Comparison of ENCODE assay signal across 15 mouse cellular contexts in the genomic region with DNA sequence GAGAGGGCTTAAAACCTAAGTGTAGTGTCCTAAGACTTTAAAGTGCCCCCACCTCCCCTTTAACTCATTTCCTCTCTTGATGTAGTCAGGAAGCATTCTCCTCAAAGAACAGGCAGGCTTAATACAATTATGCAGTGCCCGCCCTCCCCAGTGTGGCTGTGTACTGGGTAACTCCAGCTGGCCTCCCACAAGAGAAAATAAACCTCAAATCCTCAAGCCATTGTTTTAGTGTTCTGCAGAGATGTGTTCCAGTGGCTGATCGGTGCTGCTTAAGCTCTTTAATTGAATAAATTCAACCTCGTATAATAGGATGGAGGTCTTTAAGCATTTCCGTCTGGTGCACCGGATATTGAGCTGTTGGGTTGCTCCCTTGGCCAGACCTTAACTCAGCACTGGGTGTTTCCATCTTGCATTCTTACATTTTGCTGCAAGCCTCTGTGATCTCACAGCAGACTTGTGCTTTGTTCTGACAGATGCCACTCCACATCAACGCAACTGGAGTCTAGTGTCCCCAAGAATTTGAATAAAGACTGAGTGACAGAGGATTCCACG. TPM values are rescaled to one million over a fixed set of nuclear protein-coding genes. Genes with fewer than 3 reads are reported as not detected.
DNase-seq lines count a peak whose midpoint lies in the region; ATAC-seq lines count a peak whose summit lies in the region.
"Had no signal": no experiment of that assay in that cellular context is flagged by ENCODE, and none has a peak within 500 bp of the region (broad histone marks: within the 10 kb centered on the region; RNA-seq: fewer than 3 reads in every experiment).

No protein-coding gene starts in this region.

- no peaks in the 10 kb centered on the region for H3K9me3 ChIP-seq in hindbrain, embryonic 11.5 days (ENCODE audit: control insufficient read depth, low read length)
- no peaks in the 10 kb centered on the region for H3K9me3 ChIP-seq in hindbrain, embryonic 16.5 days (ENCODE audit: control insufficient read depth, low read length)
- H3K9me3 ChIP-seq in forebrain, embryonic 11.5 days (ENCODE audit: control insufficient read depth, low read length) = peaks cover 3% of the 10 kb centered on the region; the same call in 1 of the 2 replicates
- H3K9me3 ChIP-seq in limb, embryonic 12.5 days = no peaks in the 10 kb centered on the region
- no peaks in the 10 kb centered on the region for H3K9me3 ChIP-seq in liver, embryonic 11.5 days (ENCODE audit: control insufficient read depth, low read length)
- H3K9me3 ChIP-seq: limb, embryonic 15.5 days had no signal

- WGBS in hindbrain, embryonic 11.5 days = 55% methylated on average over 7 of the region's 7 CpGs
- 52% methylated on average over 7 of the region's 7 CpGs for whole genome bisulfite sequencing in hindbrain, embryonic 16.5 days
- 11% methylated on average over 7 of the region's 7 CpGs for WGBS in forebrain, embryonic 11.5 days
- 31% methylated on average over 7 of the region's 7 CpGs for WGBS in limb, embryonic 12.5 days
- 62% methylated on average over 7 of the region's 7 CpGs for WGBS in liver, embryonic 11.5 days

- no peaks in the 10 kb centered on the region for H3K36me3 ChIP-seq in hindbrain, embryonic 11.5 days (ENCODE audit: control insufficient read depth, insufficient read depth, low read length)
- no peaks in the 10 kb centered on the region for H3K36me3 ChIP-seq in hindbrain, embryonic 16.5 days (ENCODE audit: control insufficient read depth, insufficient read depth, low read length)
- no peaks in the 10 kb centered on the region for H3K36me3 ChIP-seq in forebrain, embryonic 11.5 days (ENCODE audit: control insufficient read depth, insufficient read depth, low read length)
- no peaks in the 10 kb centered on the region for H3K36me3 ChIP-seq in limb, embryonic 12.5 days
- no peaks in the 10 kb centered on the region for H3K36me3 ChIP-seq in liver, embryonic 11.5 days (ENCODE audit: control insufficient read depth, insufficient read depth, low read length)
- H3K36me3 ChIP-seq: limb, embryonic 15.5 days had no signal

- DNase-seq in hindbrain, embryonic 11.5 days (ENCODE audit: low spot score) = no peak
- peak; percentile 45 for DNase-seq in ZHBTc4 (ENCODE audit: low read depth, low spot score)
- no peak for DNase-seq in forebrain, embryonic 11.5 days (ENCODE audit: low spot score)
- no peak for DNase-seq in spleen, postnatal 14 days (ENCODE audit: low spot score in 2 of 2)
- DNase-seq in liver, embryonic 11.5 days (ENCODE audit: low spot score) = no peak
- DNase-seq in right cerebral cortex, postnatal 36 days (ENCODE audit: low spot score in 2 of 2) = no peak
- DNase-seq: adrenal gland, adult 8-10 months; cerebellum, adult 2 months; gastrocnemius, postnatal 36 days; lung, postnatal 10 days; thymus, adult 18-20 months had no signal

- H3K4me3 ChIP-seq in hindbrain, embryonic 11.5 days (ENCODE audit: low read depth, low read length) = no peak overlapping the region
- no peak overlapping the region for H3K4me3 ChIP-seq in hindbrain, embryonic 16.5 days (ENCODE audit: low read length)
- H3K4me3 ChIP-seq in forebrain, embryonic 11.5 days (ENCODE audit: low read depth, low read length) = no peak overlapping the region
- H3K4me3 ChIP-seq in limb, embryonic 12.5 days (replicated peaks) = no peak overlapping the region
- H3K4me3 ChIP-seq in liver, embryonic 11.5 days (ENCODE audit: low read depth, low read length) = no peak overlapping the region
- H3K4me3 ChIP-seq: limb, embryonic 15.5 days had no signal

- H3K27me3 ChIP-seq in hindbrain, embryonic 11.5 days (ENCODE audit: control insufficient read depth, insufficient read depth, low read length) = no peaks in the 10 kb centered on the region
- no peaks in the 10 kb centered on the region for H3K27me3 ChIP-seq in hindbrain, embryonic 16.5 days (replicated peaks; ENCODE audit: control insufficient read depth, insufficient read depth, low read length)
- H3K27me3 ChIP-seq in forebrain, embryonic 11.5 days (ENCODE audit: control insufficient read depth, insufficient read depth, low read length) = no peaks in the 10 kb centered on the region
- no peaks in the 10 kb centered on the region for H3K27me3 ChIP-seq in limb, embryonic 12.5 days
- H3K27me3 ChIP-seq in liver, embryonic 11.5 days (replicated peaks; ENCODE audit: control insufficient read depth, insufficient read depth, low read length) = no peaks in the 10 kb centered on the region
- H3K27me3 ChIP-seq: limb, embryonic 15.5 days had no signal

- H3K27ac ChIP-seq in hindbrain, embryonic 11.5 days (ENCODE audit: low read depth, low read length) = no peak overlapping the region
- no peak overlapping the region for H3K27ac ChIP-seq in hindbrain, embryonic 16.5 days (ENCODE audit: low read depth, low read length)
- no peak overlapping the region; the same call in 1 of the 2 replicates for H3K27ac ChIP-seq in forebrain, embryonic 11.5 days (ENCODE audit: low read depth, low read length)
- H3K27ac ChIP-seq in limb, embryonic 12.5 days = peak overlapping the region; percentile 42; the same call in 1 of the 2 replicates
- H3K27ac ChIP-seq in liver, embryonic 11.5 days (ENCODE audit: low read depth, low read length) = no peak overlapping the region
- H3K27ac ChIP-seq: limb, embryonic 15.5 days had no signal

- H3K9ac ChIP-seq in hindbrain, embryonic 11.5 days (ENCODE audit: low read depth, low read length) = no peak overlapping the region
- H3K9ac ChIP-seq in hindbrain, embryonic 16.5 days (ENCODE audit: low read depth, low read length) = no peak overlapping the region
- no peak overlapping the region for H3K9ac ChIP-seq in forebrain, embryonic 11.5 days (ENCODE audit: low read length)
- no peak overlapping the region for H3K9ac ChIP-seq in limb, embryonic 12.5 days (replicated peaks)
- no peak overlapping the region for H3K9ac ChIP-seq in liver, embryonic 11.5 days (ENCODE audit: low read depth, low read length)
- H3K9ac ChIP-seq: limb, embryonic 15.5 days had no signal

- no peaks in the 10 kb centered on the region for H3K4me1 ChIP-seq in hindbrain, embryonic 11.5 days (replicated peaks; ENCODE audit: control insufficient read depth, insufficient read depth, low read length)
- peaks cover 5% of the 10 kb centered on the region for H3K4me1 ChIP-seq in hindbrain, embryonic 16.5 days (ENCODE audit: control insufficient read depth, insufficient read depth, low read depth, low read length)
- H3K4me1 ChIP-seq in forebrain, embryonic 11.5 days (replicated peaks; ENCODE audit: control insufficient read depth, insufficient read depth, low read length) = peaks cover 16% of the 10 kb centered on the region
- peaks cover 20% of the 10 kb centered on the region for H3K4me1 ChIP-seq in limb, embryonic 12.5 days (replicated peaks)
- no peaks in the 10 kb centered on the region for H3K4me1 ChIP-seq in liver, embryonic 11.5 days (replicated peaks; ENCODE audit: control insufficient read depth, insufficient read depth, low read length)

- no peak overlapping the region for H3K4me2 ChIP-seq in hindbrain, embryonic 11.5 days (replicated peaks; ENCODE audit: low read depth, low read length)
- H3K4me2 ChIP-seq in hindbrain, embryonic 16.5 days (ENCODE audit: low read length) = no peak overlapping the region
- no peak overlapping the region for H3K4me2 ChIP-seq in forebrain, embryonic 11.5 days (ENCODE audit: low read depth, low read length, severe bottlenecking)
- H3K4me2 ChIP-seq in limb, embryonic 12.5 days = no peak overlapping the region; the same call in 1 of the 2 replicates
- H3K4me2 ChIP-seq in liver, embryonic 11.5 days = no peak overlapping the region
- H3K4me2 ChIP-seq: heart, embryonic 11.5 days; limb, embryonic 15.5 days had no signal

- ATAC-seq in hindbrain, embryonic 11.5 days (ENCODE audit: low FRiP score) = peak; percentile 11; the same call in 1 of the 2 replicates
- no peak for ATAC-seq in hindbrain, embryonic 16.5 days
- peak; percentile 53 for ATAC-seq in forebrain, embryonic 11.5 days (replicated peaks; ENCODE audit: low FRiP score)
- 0 out of 2 replicates have a peak, but pooled peaks have one; percentile 50 for ATAC-seq in limb, embryonic 12.5 days (ENCODE audit: insufficient number of reproducible peaks, insufficient read depth, low FRiP score, low TSS enrichment, low read depth)
- no peak for ATAC-seq in liver, embryonic 11.5 days (replicated peaks; ENCODE audit: low FRiP score)

RNA-seq across cellular contexts. Expression of gene Fam181b, which starts 12.1 kb away (rescaled TPM):
- polyA plus RNA-seq in hindbrain, embryonic 11.5 days (2014; fragmentation: Nextera tagmentation; extraction: Ambion mirVana) = 34.3 and 35.6 TPM in 2 replicates
- polyA plus RNA-seq in hindbrain, embryonic 16.5 days (2015; fragmentation: Nextera tagmentation; extraction: Ambion mirVana) = 47.5 and 48.9 TPM in 2 replicates
- 49.5 and 51.4 TPM in 2 replicates for polyA plus RNA-seq in forebrain, embryonic 11.5 days (2014; fragmentation: Nextera tagmentation; extraction: Ambion mirVana)
- polyA plus RNA-seq in limb, embryonic 12.5 days (2016; fragmentation: Nextera tagmentation; extraction: Ambion mirVana) = 26.6 and 30.0 TPM in 2 replicates
- 2.1 and 2.5 TPM in 2 replicates for polyA plus RNA-seq in liver, embryonic 11.5 days (2014; fragmentation: Nextera tagmentation; extraction: Ambion mirVana)

Comparison
In these comparisons a context has a peak if more than half of its experiments do, and no peak if none do; other contexts are left out.
1. ATAC-seq: peak in hindbrain, embryonic 11.5 days (single experiment), forebrain, embryonic 11.5 days (single experiment) and limb, embryonic 12.5 days (single experiment); none in hindbrain, embryonic 16.5 days (single experiment) and liver, embryonic 11.5 days (single experiment).